Mouse (Mus musculus) monocyte, adult 5-6 weeks (primary cell): Measurements from ENCODE around the gene Lypd6. TPM values are rescaled to one million over a fixed set of nuclear protein-coding genes. Genes with fewer than 3 reads are reported as not detected.

Source experiments
- ATAC-seq: fragments of 153-309, 156-312 bp; replicated peaks from 2 replicates; pipeline ENCODE4 v1.8.0; 2017; ENCODE audit warnings: mild to moderate bottlenecking; ENCODE audit not compliant: low TSS enrichment, insufficient number of reproducible peaks, severe bottlenecking, poor library complexity, low FRiP score
- total RNA-seq: library from RNA; stranded (forward); fragments of 200-1000, 200-491, 200-594 nt; gene quantifications from 3 replicates; pipeline ENCODE4 v1.2.3, GENCODE M21; 2017

The Lypd6 gene
- 0.39 TPM in 1 of 3 replicates, not detected in the others for total RNA-seq

- 0 out of 2 replicates have a peak, but pooled peaks have one; percentile 17 for ATAC-seq
Observed at GRCm38 (mm10) chr2:50066246-50066967, at the start of gene Lypd6. Gene Lypd6 (plus strand): TSS chr2:50066429.

GRCm38 (mm10) chr2:50019477-50019876, 46.8 kb upstream of the Lypd6 start:
- no peak for ATAC-seq

- ATAC-seq = no peak
Observed at GRCm38 (mm10) chr2:50025549-50025948, 40.7 kb upstream of the Lypd6 start.

- no peak for ATAC-seq
Observed at GRCm38 (mm10) chr2:50028930-50029329, 37.3 kb upstream of the Lypd6 start.

DNA sequence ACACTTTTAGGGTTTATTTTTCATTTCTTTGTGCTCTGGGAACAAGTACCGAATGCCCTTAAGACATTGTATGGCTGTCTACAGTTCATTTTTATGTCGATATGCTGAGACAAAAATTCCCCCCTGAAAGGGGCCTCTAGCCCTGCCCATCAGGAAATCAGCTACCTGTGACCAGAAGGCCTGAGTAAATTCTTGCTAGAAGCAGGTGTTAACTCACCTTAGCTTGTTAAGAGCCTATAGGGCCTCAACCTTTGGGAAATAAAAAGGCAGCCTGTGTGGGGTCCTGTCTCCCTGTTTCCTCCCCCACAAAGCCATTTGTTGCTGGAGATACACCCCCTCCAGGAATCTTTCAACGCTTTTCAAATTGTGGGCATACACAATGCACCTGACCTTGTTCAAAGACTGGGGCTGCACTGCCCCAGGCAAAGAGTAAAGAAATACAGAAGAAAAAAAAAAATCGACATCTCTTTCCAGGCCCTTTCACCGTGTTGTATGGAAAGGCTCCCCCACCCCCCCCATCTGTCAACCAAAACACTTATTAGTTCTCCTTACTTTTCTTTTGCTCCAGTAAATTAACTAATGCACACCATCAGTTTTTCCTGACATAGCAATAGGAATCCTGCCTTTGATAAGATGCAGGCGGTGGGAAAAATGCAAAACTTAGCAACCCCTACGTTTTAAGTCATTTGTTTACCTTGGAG, 21.9 kb upstream of the Lypd6 start:
- no peak for ATAC-seq

GRCm38 (mm10) chr2:50044871-50045470, 21.3 kb upstream of the Lypd6 start:
- no peak for ATAC-seq

DNA sequence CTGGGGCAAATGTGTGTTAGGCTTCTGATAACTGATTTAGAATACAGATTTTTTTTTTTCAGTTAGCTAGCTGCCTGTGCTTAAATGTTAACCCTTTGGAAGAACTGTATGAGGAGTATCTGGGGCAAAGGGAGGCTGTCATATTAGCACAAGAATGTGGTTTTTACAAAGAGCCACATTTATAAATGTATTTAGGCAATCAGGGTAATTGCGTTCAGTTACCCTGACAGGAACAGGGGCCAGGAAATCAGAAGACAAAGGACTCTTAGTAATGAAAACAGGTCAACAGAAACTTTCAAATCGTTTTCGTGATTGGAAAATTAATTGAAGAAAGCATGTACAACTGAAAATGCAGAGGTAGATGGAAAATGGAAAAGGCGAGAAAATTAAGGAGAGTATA, 20.4 kb upstream of the Lypd6 start:
- ATAC-seq = no peak

- ATAC-seq = no peak
Observed at GRCm38 (mm10) chr2:50048442-50048841, 17.8 kb upstream of the Lypd6 start.

DNA sequence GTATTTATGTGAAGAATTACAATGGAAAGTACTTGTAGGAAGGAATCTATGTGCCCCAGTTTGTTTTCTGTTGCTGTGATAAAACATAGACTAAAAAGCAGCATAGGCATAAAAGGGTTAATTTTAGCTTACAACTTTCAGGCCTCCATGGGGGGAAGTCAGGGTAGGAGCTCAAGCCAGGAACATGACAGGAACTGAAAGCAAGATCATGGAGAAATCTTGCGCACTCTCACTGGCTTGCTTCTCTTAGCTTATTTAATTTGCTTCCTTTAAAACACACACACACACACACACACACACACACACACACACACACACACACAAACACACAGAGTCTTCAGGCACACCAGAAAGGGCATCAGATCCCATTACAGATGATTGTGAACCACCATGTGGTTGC, 12.3 kb upstream of the Lypd6 start:
- ATAC-seq = no peak

GRCm38 (mm10) chr2:50065902-50066245, 355 bp upstream of the Lypd6 start:
- ATAC-seq = 0 out of 2 replicates have a peak, but pooled peaks have one; percentile 17

GRCm38 (mm10) chr2:50066968-50067315, 713 bp downstream of the Lypd6 start:
- ATAC-seq = no peak

- ATAC-seq = no peak
Observed at GRCm38 (mm10) chr2:50069571-50070295, 3.5 kb downstream of the Lypd6 start.

DNA sequence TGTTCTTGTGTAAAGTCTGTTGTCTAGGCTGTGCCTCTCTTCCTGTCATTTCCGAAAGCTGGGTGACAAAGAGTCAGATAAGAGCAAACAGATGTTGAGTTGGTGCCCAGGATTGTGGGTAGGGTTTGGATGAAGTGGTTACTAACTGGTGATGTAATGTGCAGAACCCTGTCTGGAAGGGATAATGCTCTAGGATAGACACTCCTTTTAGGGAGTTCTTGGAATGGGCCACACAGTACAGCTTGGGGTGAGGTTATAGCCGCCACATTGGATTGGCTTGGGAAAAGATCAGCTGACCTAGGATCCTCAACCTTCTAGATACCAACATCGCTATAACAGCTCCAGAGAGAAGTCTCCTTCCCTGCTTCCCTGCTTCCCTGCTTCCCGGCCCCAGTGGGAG, 5.9 kb downstream of the Lypd6 start:
- ATAC-seq = no peak

- no peak for ATAC-seq
Observed at GRCm38 (mm10) chr2:50084746-50085145, 18.5 kb downstream of the Lypd6 start.

DNA sequence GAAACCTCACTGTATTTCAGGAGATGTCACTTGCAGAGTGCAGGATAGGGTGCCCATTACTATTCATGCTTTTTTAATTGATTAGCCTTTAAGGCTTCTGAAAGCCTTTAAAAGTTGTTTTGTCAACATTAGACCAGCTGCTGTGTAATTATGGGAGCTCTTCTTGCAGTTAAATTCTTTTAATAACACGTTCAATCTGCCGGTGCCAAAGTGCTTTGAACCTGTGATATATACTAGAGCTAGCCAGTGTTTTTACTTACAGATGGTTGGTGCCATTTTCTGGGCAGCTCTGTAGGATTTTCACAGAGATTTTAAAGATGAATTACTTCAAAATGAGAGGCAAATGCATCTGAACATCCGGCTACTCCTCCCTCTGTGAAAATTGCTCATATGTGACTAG, 21.5 kb downstream of the Lypd6 start:
- no peak for ATAC-seq

DNA sequence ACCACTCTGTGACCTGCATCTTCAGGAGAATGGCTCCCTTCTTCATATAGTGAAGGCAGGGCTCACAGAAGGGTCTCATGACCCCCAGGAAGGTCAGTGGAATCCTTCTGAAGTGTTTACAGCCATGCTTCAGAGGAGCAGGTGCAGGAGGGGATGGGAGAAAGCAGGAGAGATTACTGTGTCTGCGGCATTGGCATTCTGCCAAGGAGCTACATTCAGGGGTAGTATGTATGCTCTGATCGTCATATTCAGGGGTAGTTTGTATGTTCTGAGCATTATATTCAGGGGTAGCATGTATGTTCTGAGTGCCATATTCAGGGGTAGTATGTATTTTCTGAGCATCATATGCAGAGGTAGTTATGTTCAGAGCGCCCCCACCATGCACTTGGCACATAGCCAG, 30.1 kb downstream of the Lypd6 start:
- ATAC-seq = no peak

DNA sequence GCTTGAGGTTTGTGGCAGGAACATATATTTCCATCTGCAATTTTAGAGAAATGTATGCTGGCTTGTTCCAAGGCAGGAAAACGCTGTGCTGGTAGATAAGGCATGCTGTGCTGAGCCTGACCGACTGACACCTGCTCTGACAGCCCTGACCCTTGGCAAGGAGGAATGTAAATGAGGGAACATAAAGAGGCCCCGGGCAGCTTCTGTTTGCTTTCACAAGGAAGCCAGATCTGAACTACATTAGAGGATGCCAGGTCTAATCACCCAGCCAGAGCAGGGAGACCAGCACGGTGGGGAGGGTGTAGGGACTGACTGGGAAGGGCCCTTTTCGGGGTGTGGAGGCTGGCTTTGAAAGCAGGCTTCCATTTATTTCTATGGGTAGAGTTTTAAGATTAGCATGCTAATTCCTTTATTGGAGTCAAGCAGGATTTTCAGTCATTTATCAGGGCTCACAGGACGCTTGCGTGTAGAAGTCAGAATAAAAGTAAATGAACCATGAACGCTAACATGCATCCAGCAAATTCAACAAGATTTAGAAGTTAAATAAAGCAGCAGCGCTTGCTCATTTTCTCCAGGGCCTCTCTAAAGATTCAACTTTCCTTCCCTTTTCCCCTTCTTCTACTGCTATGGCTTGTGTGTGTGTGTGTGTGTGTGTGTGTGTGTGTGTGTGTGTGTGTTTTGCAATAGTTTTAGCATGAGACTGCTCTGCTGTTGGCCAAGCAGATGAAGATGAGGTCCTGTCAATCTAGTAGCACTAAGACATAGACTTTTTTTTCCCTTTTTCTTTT, 34.3 kb downstream of the Lypd6 start:
- no peak for ATAC-seq

GRCm38 (mm10) chr2:50101152-50101450, 34.9 kb downstream of the Lypd6 start:
- ATAC-seq = no peak
